Mouse (Mus musculus) cerebellum, adult 11-12 months (tissue): ENCODE measurements around the gene Lrrc4b.
A peak's percentile ranks its signal among the peaks of the same experiment; 100 is the strongest.

Experiments used
- DNase-seq: peaks from one replicate; pipeline ENCODE4 v3.0.0; 2022

Gene Lrrc4b

GRCm38 (mm10) chr7:44488545-44488944 lies 59.7 kb downstream of the Lrrc4b start:
- peak; percentile 33 for DNase-seq

- DNase-seq: peak; percentile 32
These were observed 61.5 kb downstream of the Lrrc4b start for GRCm38 (mm10) chr7:44490281-44490680.

- no peak for DNase-seq
These were observed 62.6 kb downstream of the Lrrc4b start for GRCm38 (mm10) chr7:44491391-44491790.

- no peak for DNase-seq
These were observed 63.5 kb downstream of the Lrrc4b start for GRCm38 (mm10) chr7:44492166-44492826.

- peak; percentile 46 for DNase-seq
These were observed 65.9 kb downstream of the Lrrc4b start for GRCm38 (mm10) chr7:44494681-44495080.

- DNase-seq: peak; percentile 51
These were observed 66.3 kb downstream of the Lrrc4b start for GRCm38 (mm10) chr7:44495086-44495485.

GRCm38 (mm10) chr7:44495992-44496770 lies 67.4 kb downstream of the Lrrc4b start, which contains the start of the genes Emc10 and Fam71e1:
Gene Emc10, minus strand, starts transcription at chr7:44496529.
Gene Fam71e1, plus strand, starts transcription at chr7:44496581.
- DNase-seq: peak; percentile 99

- DNase-seq: no peak
These were observed 67.9 kb downstream of the Lrrc4b start for GRCm38 (mm10) chr7:44496771-44497109.

- DNase-seq: peak; percentile 68
These were observed 68.7 kb downstream of the Lrrc4b start for GRCm38 (mm10) chr7:44497361-44498055.

GRCm38 (mm10) chr7:44498922-44499321 lies 70.1 kb downstream of the Lrrc4b start:
- DNase-seq: no peak

GRCm38 (mm10) chr7:44500046-44500445 lies 71.2 kb downstream of the Lrrc4b start:
- no peak for DNase-seq

GRCm38 (mm10) chr7:44501563-44502115 lies 72.8 kb downstream of the Lrrc4b start:
- peak; percentile 64 for DNase-seq

GRCm38 (mm10) chr7:44507491-44507890 lies 78.7 kb downstream of the Lrrc4b start:
- DNase-seq: no peak
